Mouse (Mus musculus) cerebellum, adult 2 months (tissue): Measurements from ENCODE around the gene Obox2.
"Not testable (repeated sequence)": the region's sequence is repeated elsewhere in the genome, so short reads cannot be mapped to it uniquely, and the experiment has no call there.

Experiments used
- CTCF ChIP-seq: fragments of 200-500 bp; IDR thresholded peaks from 2 replicates; pipeline ENCODE4 v1.5.1; 2011; ENCODE audit warnings: low read depth, mild to moderate bottlenecking, control low read depth, low read length, moderate library complexity, borderline replicate concordance; ENCODE audit not compliant: insufficient read depth
- POLR2A ChIP-seq: fragments of 200-500 bp; IDR thresholded peaks from 2 replicates; pipeline ENCODE4 v1.6.1; 2011; ENCODE audit warnings: low read length, control low read depth, borderline replicate concordance; ENCODE audit not compliant: insufficient read depth

DNA sequence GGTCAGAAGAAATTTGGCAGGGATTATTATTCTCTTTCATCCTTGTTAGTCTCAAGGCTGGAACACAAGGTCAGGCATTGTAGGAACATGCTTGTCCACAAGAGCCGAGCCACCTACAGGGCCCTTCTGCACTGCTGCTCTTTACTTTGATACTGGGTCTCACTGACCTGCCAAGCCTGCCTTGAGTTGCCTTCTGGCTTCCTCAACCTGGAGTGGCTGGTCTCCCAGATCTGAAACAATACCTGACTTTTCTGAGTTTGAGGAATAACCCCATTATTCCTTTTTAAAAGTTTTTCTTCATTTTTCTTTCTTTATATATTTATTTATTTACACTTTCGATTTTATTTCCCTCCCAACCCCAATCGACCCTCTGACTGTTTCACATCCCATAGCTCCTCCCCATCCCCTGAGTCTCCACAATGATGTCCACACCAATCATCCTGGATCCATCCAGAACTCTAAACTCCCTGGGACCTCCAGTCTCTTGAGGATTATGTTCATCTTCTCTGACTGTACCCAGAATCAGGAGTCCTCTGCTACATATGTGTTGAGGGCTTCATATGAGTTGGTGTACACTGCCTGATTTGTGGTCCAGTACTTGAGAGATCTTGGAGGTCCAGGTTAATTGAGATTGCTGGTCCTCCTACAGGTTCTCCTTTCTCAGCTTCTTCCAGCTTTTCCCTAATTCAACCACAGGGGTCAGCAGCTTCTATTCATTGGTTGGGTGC, 10.8 kb downstream of the Obox2 start:
- TF ChIP-seq POLR2A, CTCF: not testable (repeated sequence)
